Mouse (Mus musculus) right cerebral cortex, adult 18-20 months (tissue): ENCODE results near the gene Mroh8.
"Not testable (repeated sequence)": the region's sequence is repeated elsewhere in the genome, so short reads cannot be mapped to it uniquely, and the experiment has no call there.

Experiments used
- DNase-seq: peaks from one replicate; pipeline ENCODE4 v3.0.0; 2022; ENCODE audit warnings: mixed read lengths

Mroh8 gene

GRCm38 (mm10) chr2:157287542-157287941, 8.2 kb upstream of the Mroh8 start:
- peak; percentile 49 for DNase-seq

- no peak for DNase-seq
Measured at GRCm38 (mm10) chr2:157283321-157283720, 4.0 kb upstream of the Mroh8 start.

GRCm38 (mm10) chr2:157278717-157279415, 483 bp downstream of the Mroh8 start, which contains the start of gene Rpn2:
Gene Rpn2 (plus strand): TSS chr2:157279017.
- DNase-seq, result peak; percentile 98

- DNase-seq, result no peak
Measured at GRCm38 (mm10) chr2:157263832-157264231, 15.5 kb downstream of the Mroh8 start.

- no peak for DNase-seq
Measured at GRCm38 (mm10) chr2:157263101-157263500, 16.2 kb downstream of the Mroh8 start.

- no peak for DNase-seq
Measured at GRCm38 (mm10) chr2:157262506-157262905, 16.8 kb downstream of the Mroh8 start.

GRCm38 (mm10) chr2:157261930-157262329, 17.4 kb downstream of the Mroh8 start:
- DNase-seq, result no peak

- peak; percentile 61 for DNase-seq
Measured at GRCm38 (mm10) chr2:157259720-157260119, 19.6 kb downstream of the Mroh8 start.

GRCm38 (mm10) chr2:157248111-157248510, 31.2 kb downstream of the Mroh8 start:
- DNase-seq, result no peak

- no peak for DNase-seq
Measured at GRCm38 (mm10) chr2:157245603-157246002, 33.7 kb downstream of the Mroh8 start.

GRCm38 (mm10) chr2:157245001-157245400, 34.3 kb downstream of the Mroh8 start:
- no peak for DNase-seq

- no peak for DNase-seq
Measured at GRCm38 (mm10) chr2:157235946-157236345, 43.4 kb downstream of the Mroh8 start.

- DNase-seq, result not testable (repeated sequence)
Measured at GRCm38 (mm10) chr2:157221916-157222315, 57.4 kb downstream of the Mroh8 start.

GRCm38 (mm10) chr2:157220108-157220507, 59.2 kb downstream of the Mroh8 start:
- DNase-seq, result no peak

- DNase-seq, result no peak
Measured at GRCm38 (mm10) chr2:157211731-157212130, 67.6 kb downstream of the Mroh8 start.

GRCm38 (mm10) chr2:157204366-157205218, 74.8 kb downstream of the Mroh8 start, which contains the start of gene Rbl1:
Gene Rbl1 (minus strand): TSS chr2:157204534.
- peak; percentile 92 for DNase-seq

- peak; percentile 17 for DNase-seq
Measured at GRCm38 (mm10) chr2:157203459-157204365, 75.6 kb downstream of the Mroh8 start.

- DNase-seq, result no peak
Measured at GRCm38 (mm10) chr2:157203026-157203425, 76.3 kb downstream of the Mroh8 start.

- DNase-seq, result no peak
Measured at GRCm38 (mm10) chr2:157202361-157202760, 77.0 kb downstream of the Mroh8 start.

- peak; percentile 3 for DNase-seq
Measured at GRCm38 (mm10) chr2:157201081-157201830, 78.1 kb downstream of the Mroh8 start.

GRCm38 (mm10) chr2:157198405-157198804, 80.9 kb downstream of the Mroh8 start:
- DNase-seq, result not testable (repeated sequence)

GRCm38 (mm10) chr2:157190651-157191050, 88.7 kb downstream of the Mroh8 start:
- DNase-seq, result no peak
